ENCODE assay signal across 23 mouse cellular contexts in the genomic region with DNA sequence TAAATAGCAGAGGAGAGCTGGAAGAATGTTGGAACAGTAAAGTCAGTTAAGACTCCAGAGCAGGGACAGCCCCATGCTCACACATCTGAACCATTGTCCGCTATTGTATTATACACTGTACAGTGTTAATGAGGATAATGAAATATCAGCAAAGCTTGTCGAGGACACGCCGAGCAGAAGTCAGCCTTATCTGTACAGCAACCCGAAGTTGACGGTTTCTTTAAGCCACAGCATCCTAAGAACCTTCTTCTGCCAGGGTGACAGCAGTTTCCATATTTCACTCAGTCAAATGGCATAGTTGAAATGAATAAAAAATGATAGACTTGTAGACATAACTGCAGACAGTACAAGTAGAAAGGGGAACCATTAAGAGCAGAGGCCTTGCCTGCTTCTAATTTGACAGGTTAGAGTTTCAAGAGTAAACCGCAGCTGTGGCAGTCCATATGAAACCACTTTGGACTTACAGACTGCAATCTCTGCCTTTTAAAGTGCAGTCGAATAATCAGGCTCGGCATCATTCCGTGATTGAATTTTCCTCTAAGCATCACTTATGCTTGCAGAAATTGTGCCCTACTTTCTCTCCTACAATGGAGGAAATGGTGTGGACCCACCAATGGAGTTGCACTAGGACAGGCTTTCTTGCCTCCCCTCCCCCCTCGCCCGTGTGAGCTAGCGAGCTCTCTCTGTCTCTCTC.
DNase-seq lines count a peak whose midpoint lies in the region; ATAC-seq and TF ChIP-seq lines count a peak whose summit lies in the region.
"Had no signal": no experiment of that assay in that cellular context is flagged by ENCODE, and none has a peak within 500 bp of the region (broad histone marks: within the 10 kb centered on the region; RNA-seq: fewer than 3 reads in every experiment).

No protein-coding gene starts in this region.

- peak overlapping the region; percentile 14; the same call in 1 of the 2 replicates for H3K27ac ChIP-seq in MEL (ENCODE audit: control insufficient read depth, low read depth, low read length)
- peak overlapping the region; percentile 71 for H3K27ac ChIP-seq in embryonic facial prominence, embryonic 13.5 days
- H3K27ac ChIP-seq: forebrain, embryonic 12.5 days; heart, embryonic 10.5 days; hindbrain, embryonic 12.5 days had no signal

- no peaks in the 10 kb centered on the region for H3K27me3 ChIP-seq in MEL (ENCODE audit: control insufficient read depth in 1 of 2, insufficient read depth in 2 of 2, low read length in 2 of 2)
- no peaks in the 10 kb centered on the region for H3K27me3 ChIP-seq in embryonic facial prominence, embryonic 13.5 days
- H3K27me3 ChIP-seq: forebrain, embryonic 12.5 days; hindbrain, embryonic 12.5 days; Patski had no signal

- H3K4me1 ChIP-seq in MEL (ENCODE audit: control insufficient read depth in 1 of 2, insufficient read depth in 2 of 2, low read length in 2 of 2), result peaks cover 8 to 10% of the 10 kb centered on the region in 2 experiments; a peak in 3 of 4 replicates
- H3K4me1 ChIP-seq in embryonic facial prominence, embryonic 13.5 days, result peaks cover 26% of the 10 kb centered on the region
- H3K4me1 ChIP-seq: forebrain, embryonic 12.5 days; hindbrain, embryonic 12.5 days had no signal

- TF ChIP-seq EP300 in MEL (IDR thresholded peaks at IDR 0.05; ENCODE audit: low read depth in 1 of 2, low read length in 2 of 2), result peak; percentile 67 to 80

- H3K9ac ChIP-seq in MEL (ENCODE audit: control insufficient read depth, low read depth, low read length, poor library complexity, severe bottlenecking), result no peak overlapping the region
- no peak overlapping the region for H3K9ac ChIP-seq in embryonic facial prominence, embryonic 13.5 days
- H3K9ac ChIP-seq: forebrain, embryonic 12.5 days; forebrain, postnatal 0 days; hindbrain, embryonic 12.5 days had no signal

- H3K79me2 ChIP-seq in MEL (ENCODE audit: control insufficient read depth, insufficient read depth, low read length, poor library complexity), result no peaks in the 10 kb centered on the region

- peak; percentile 32; the same call in 1 of the 2 replicates for ATAC-seq in common myeloid progenitor, adult 5-6 weeks (replicated peaks; ENCODE audit: low read depth, poor library complexity, severe bottlenecking)
- ATAC-seq in embryonic facial prominence, embryonic 13.5 days (ENCODE audit: insufficient number of reproducible peaks, insufficient read depth, low FRiP score, low TSS enrichment, low read depth), result no peak
- peak; percentile 74 for ATAC-seq in megakaryocyte-erythroid progenitor cell, adult 5-6 weeks (replicated peaks; ENCODE audit: low FRiP score, low TSS enrichment, poor library complexity, severe bottlenecking)
- ATAC-seq: activated CD4-positive, CD25-positive, alpha-beta regulatory T cell, adult 4 months; forebrain, postnatal 0 days; hindbrain, embryonic 16.5 days; inflammation-experienced regulatory T-cells, adult 6 months; intestine, postnatal 0 days; Patski had no signal

- DNase-seq in MEL (ENCODE audit: low read depth, low spot score), result peak; percentile 75
- DNase-seq in left cerebral cortex, adult 18-20 months (ENCODE audit: low spot score in 2 of 2), result no peak
- no peak for DNase-seq in urinary bladder, postnatal 25 days (ENCODE audit: low spot score)
- DNase-seq: adrenal gland, postnatal 14 days; cerebellum, adult 11-12 months; cerebellum, adult 9-10 months; cerebellum, postnatal 25 days; forebrain, postnatal 0 days; gastrocnemius, postnatal 36 days; heart, adult 18-20 months; heart, postnatal 10 days; heart, postnatal 4 days had no signal

- no peak overlapping the region for H3K4me3 ChIP-seq in MEL (ENCODE audit: control insufficient read depth in 1 of 2, insufficient read depth in 1 of 2, low read depth in 2 of 2, low read length in 2 of 2)
- H3K4me3 ChIP-seq in embryonic facial prominence, embryonic 13.5 days, result no peak overlapping the region
- H3K4me3 ChIP-seq: forebrain, embryonic 12.5 days; heart, embryonic 10.5 days; hindbrain, embryonic 12.5 days had no signal

- H3K36me3 ChIP-seq in MEL (ENCODE audit: control insufficient read depth in 1 of 2, insufficient read depth in 2 of 2, low read length in 2 of 2), result peaks cover 0 to 20% of the 10 kb centered on the region in 2 experiments; a peak in 3 of 4 replicates
- no peaks in the 10 kb centered on the region for H3K36me3 ChIP-seq in embryonic facial prominence, embryonic 13.5 days
- H3K36me3 ChIP-seq: forebrain, embryonic 12.5 days; hindbrain, embryonic 12.5 days had no signal

- TF ChIP-seq RAD21 in MEL (IDR thresholded peaks at IDR 0.05; ENCODE audit: low read depth, low read length), result no peak

- TF ChIP-seq CTCF in MEL (IDR thresholded peaks at IDR 0.05 in 2 of 3, conservative IDR thresholded peaks at IDR 0.05 in 1 of 3; ENCODE audit: control insufficient read depth in 1 of 3, insufficient read depth in 1 of 3, low read depth in 2 of 3, low read length in 3 of 3, poor library complexity in 1 of 3, severe bottlenecking in 1 of 3), result no peak

- no peaks in the 10 kb centered on the region for H3K9me3 ChIP-seq in MEL (replicated peaks; ENCODE audit: insufficient read depth, low read length)
- H3K9me3 ChIP-seq in embryonic facial prominence, embryonic 13.5 days, result no peaks in the 10 kb centered on the region
- H3K9me3 ChIP-seq: forebrain, embryonic 12.5 days; heart, embryonic 10.5 days; hindbrain, embryonic 12.5 days had no signal

- peak overlapping the region; percentile 39 for H3K4me2 ChIP-seq in embryonic facial prominence, embryonic 13.5 days
- H3K4me2 ChIP-seq: forebrain, embryonic 12.5 days; hindbrain, embryonic 12.5 days had no signal

- WGBS in embryonic facial prominence, embryonic 13.5 days, result 41% methylated on average over 13 of the region's 13 CpGs

- no peak for TF ChIP-seq POLR2A in MEL (IDR thresholded peaks at IDR 0.05; ENCODE audit: control insufficient read depth in 1 of 2, insufficient read depth in 1 of 2, low read depth in 1 of 2, low read length in 2 of 2, poor library complexity in 1 of 2)

TF ChIP-seq in MEL, 35 proteins besides CTCF, POLR2A, EP300 and RAD21:
- TF ChIP-seq MAFK (IDR thresholded peaks at IDR 0.05; ENCODE audit: borderline replicate concordance, low read depth, low read length) (no peak), CHD1 (IDR thresholded peaks at IDR 0.05; ENCODE audit: low read depth, low read length) (no peak), MAZ (IDR thresholded peaks at IDR 0.05; ENCODE audit: low read depth, low read length) (no peak), MYC (IDR thresholded peaks at IDR 0.05; ENCODE audit: low read depth, low read length) (no peak), NRF1 (IDR thresholded peaks at IDR 0.05; ENCODE audit: insufficient read depth, low read depth, low read length, poor library complexity, severe bottlenecking) (no peak), ZC3H11A (IDR thresholded peaks at IDR 0.05; ENCODE audit: low read depth, low read length) (no peak), GABPA (IDR thresholded peaks at IDR 0.05; ENCODE audit: low read depth, low read length) (no peak), POLR2AphosphoS2 (IDR thresholded peaks at IDR 0.05; ENCODE audit: low read length) (no peak), RCOR1 (IDR thresholded peaks at IDR 0.05; ENCODE audit: low read depth, low read length) (peak; percentile 10; the same call in 1 of the 2 replicates), MAX (IDR thresholded peaks at IDR 0.05; ENCODE audit: low read length) (no peak), MYB (IDR thresholded peaks at IDR 0.05; ENCODE audit: low read depth, low read length) (peak; percentile 64), NELFE (IDR thresholded peaks at IDR 0.05; ENCODE audit: low read depth, low read length) (no peak), JUND (IDR thresholded peaks at IDR 0.05; ENCODE audit: low read depth, low read length) (no peak), UBTF (IDR thresholded peaks at IDR 0.05; ENCODE audit: borderline replicate concordance, insufficient read depth, low read depth, low read length) (no peak), POLR2AphosphoS5 (IDR thresholded peaks at IDR 0.05; ENCODE audit: borderline replicate concordance, low read depth, low read length) (no peak), TAL1 (IDR thresholded peaks at IDR 0.05; ENCODE audit: low read length) (no peak), ZMIZ1 (IDR thresholded peaks at IDR 0.05; ENCODE audit: low read depth, low read length) (no peak), USF1 (IDR thresholded peaks at IDR 0.05; ENCODE audit: low read depth, low read length) (no peak), E2F4 (IDR thresholded peaks at IDR 0.05; ENCODE audit: borderline replicate concordance, low read depth, low read length) (no peak), MEF2A (IDR thresholded peaks at IDR 0.05; ENCODE audit: extremely low read depth, insufficient replicate concordance, low read depth, low read length, poor library complexity, severe bottlenecking) (no peak), TBP (IDR thresholded peaks at IDR 0.05; ENCODE audit: low read depth, low read length) (no peak), ZNF384 (IDR thresholded peaks at IDR 0.05; ENCODE audit: low read depth, low read length) (no peak), TCF12 (IDR thresholded peaks at IDR 0.05; ENCODE audit: low read depth, low read length) (peak; percentile 35; the same call in 1 of the 2 replicates), SIN3A (IDR thresholded peaks at IDR 0.05; ENCODE audit: low read length) (no peak), CHD2 (IDR thresholded peaks at IDR 0.05; ENCODE audit: low read length) (no peak), SMC3 (IDR thresholded peaks at IDR 0.05; ENCODE audit: low read depth, low read length) (no peak), KAT2A (conservative IDR thresholded peaks at IDR 0.05; ENCODE audit: low read depth, low read length) (no peak), MXI1 (IDR thresholded peaks at IDR 0.05; ENCODE audit: low read depth, low read length) (no peak), HCFC1 (IDR thresholded peaks at IDR 0.05; ENCODE audit: low read depth, low read length) (no peak), ZKSCAN1 (IDR thresholded peaks at IDR 0.05; ENCODE audit: low read depth, low read length) (no peak), GATA1 (IDR thresholded peaks at IDR 0.05; ENCODE audit: low read depth, low read length) (peak; percentile 68), ETS1 (IDR thresholded peaks at IDR 0.05; ENCODE audit: low read depth, low read length) (no peak), USF2 (IDR thresholded peaks at IDR 0.05; ENCODE audit: borderline replicate concordance in 1 of 2, insufficient read depth in 1 of 2, low read depth in 1 of 2, low read length in 2 of 2) (no peak), ELF1 (IDR thresholded peaks at IDR 0.05; ENCODE audit: low read depth, low read length) (no peak)
